Mouse (Mus musculus) spleen, postnatal 10 days (tissue): ENCODE data around the gene E330017A01Rik.

ENCODE experiments used
- DNase-seq, 2 experiments: peaks; one replicate each; pipeline ENCODE4 v3.0.0; 2021 to 2022; ENCODE audit warnings: low spot score in 2 of 2

The E330017A01Rik gene

GRCm38 (mm10) chr16:58591299-58591698 lies 47.2 kb downstream of the E330017A01Rik start:
- DNase-seq: no peak

- DNase-seq: no peak
Measured at GRCm38 (mm10) chr16:58589444-58589843, 49.1 kb downstream of the E330017A01Rik start.
